Mouse (Mus musculus) limb, embryonic 15.5 days (tissue): ENCODE measurements at regions not wholly inside any gene's neighbourhood (a gene's known extent, or its start where the extent isn't known, plus 50 kb on each side); places are given as distances from the start of the nearest gene placed in this dataset.

Source experiments
- ATAC-seq: fragments of 200-750 bp; cut with Nextera tagmentation; 2 replicates; pipeline ENCODE4 v1.8.0; 2017; ENCODE audit warnings: low read depth, moderate TSS enrichment; ENCODE audit not compliant: insufficient number of reproducible peaks, low FRiP score, low TSS enrichment
- H3K27ac ChIP-seq: fragments of 300-500 bp; sonication (generic); 2 replicates; pipeline ENCODE4 v1.5.1; 2015; ENCODE audit warnings: moderate library complexity, mild to moderate bottlenecking, inconsistent platforms
- H3K27me3 ChIP-seq: fragments of 300-500 bp; sonication (generic); 2 replicates; pipeline ENCODE4 v1.6.1; 2015; ENCODE audit warnings: inconsistent platforms
- H3K36me3 ChIP-seq: fragments of 300-500 bp; sonication (generic); 2 replicates; pipeline ENCODE4 v1.6.1; 2015; ENCODE audit warnings: inconsistent platforms
- H3K4me1 ChIP-seq: fragments of 300-500 bp; sonication (generic); 2 replicates; pipeline ENCODE4 v1.6.1; 2015; ENCODE audit warnings: inconsistent platforms
- H3K4me2 ChIP-seq: fragments of 300-500 bp; sonication (generic); 2 replicates; pipeline ENCODE4 v1.6.1; 2015; ENCODE audit warnings: mild to moderate bottlenecking, inconsistent platforms
- H3K4me3 ChIP-seq: fragments of 300-500 bp; sonication (generic); 2 replicates; pipeline ENCODE4 v1.5.1; 2015; ENCODE audit warnings: mild to moderate bottlenecking, inconsistent platforms
- H3K9ac ChIP-seq: fragments of 300-500 bp; sonication (generic); 2 replicates; pipeline ENCODE4 v1.6.1; 2015; ENCODE audit warnings: inconsistent platforms
- H3K9me3 ChIP-seq: fragments of 300-500 bp; sonication (generic); 2 replicates; pipeline ENCODE4 v1.6.1; 2016; ENCODE audit warnings: inconsistent platforms
- WGBS: fragments of 180-500 bp; shearing (Covaris S2); methylation state at CpG from one replicate; pipeline ENCODE4 v1.1.7; 2015; 5-methylcytosine and 5-hydroxymethylcytosine counted together

GRCm38 (mm10) chr2:93135324-93135723 lies 52.0 kb upstream of the Trp53i11 start:
- no peak overlapping the region for H3K9ac ChIP-seq
- H3K27me3 ChIP-seq = no peaks in the 10 kb centered on the region
- no peak overlapping the region for H3K4me2 ChIP-seq
- H3K4me1 ChIP-seq = peaks cover 8% of the 10 kb centered on the region; the same call in 1 of the 2 replicates
- no peak overlapping the region for H3K27ac ChIP-seq
- H3K9me3 ChIP-seq = no peaks in the 10 kb centered on the region
- no peak overlapping the region for H3K4me3 ChIP-seq
- WGBS = 51% methylated on average over 7 of the region's 7 CpGs
- H3K36me3 ChIP-seq = no peaks in the 10 kb centered on the region
- no peak for ATAC-seq

GRCm38 (mm10) chr2:93133301-93133971 lies 53.9 kb upstream of the Trp53i11 start:
- Histone ChIP-seq H3K36me3 (no peaks in the 10 kb centered on the region), H3K4me3 (no peak overlapping the region), H3K4me1 (peaks cover 8% of the 10 kb centered on the region; the same call in 1 of the 2 replicates), H3K9me3 (no peaks in the 10 kb centered on the region), H3K27me3 (no peaks in the 10 kb centered on the region), H3K9ac (no peak overlapping the region), H3K4me2 (no peak overlapping the region), H3K27ac (no peak overlapping the region)
- ATAC-seq = no peak
- 72% methylated on average over 10 of the region's 10 CpGs for WGBS

- no peaks in the 10 kb centered on the region for H3K9me3 ChIP-seq
- H3K4me1 ChIP-seq = peaks cover 8% of the 10 kb centered on the region; the same call in 1 of the 2 replicates
- no peaks in the 10 kb centered on the region for H3K36me3 ChIP-seq
- no peak overlapping the region for H3K4me2 ChIP-seq
- no peak overlapping the region for H3K4me3 ChIP-seq
- H3K9ac ChIP-seq = no peak overlapping the region
- no peaks in the 10 kb centered on the region for H3K27me3 ChIP-seq
- no peak overlapping the region for H3K27ac ChIP-seq
- no peak for ATAC-seq
- 26% methylated on average over 9 of the region's 9 CpGs for WGBS
These were observed 55.3 kb upstream of the Trp53i11 start for GRCm38 (mm10) chr2:93131825-93132623.

- H3K36me3 ChIP-seq = no peaks in the 10 kb centered on the region
- no peak overlapping the region for H3K9ac ChIP-seq
- 78% methylated on average over 9 of the region's 9 CpGs for WGBS
These were observed 56.1 kb upstream of the Trp53i11 start for GRCm38 (mm10) chr2:93131236-93131635.

GRCm38 (mm10) chr2:93129176-93129575 lies 58.2 kb upstream of the Trp53i11 start:
- peaks cover 12% of the 10 kb centered on the region for H3K4me1 ChIP-seq
- H3K9ac ChIP-seq = no peak overlapping the region
- no peaks in the 10 kb centered on the region for H3K36me3 ChIP-seq
- H3K27me3 ChIP-seq = no peaks in the 10 kb centered on the region
- H3K9me3 ChIP-seq = no peaks in the 10 kb centered on the region
- no peak overlapping the region for H3K4me3 ChIP-seq
- H3K4me2 ChIP-seq = no peak overlapping the region
- no peak overlapping the region for H3K27ac ChIP-seq
- WGBS = 66% methylated on average over 4 of the region's 4 CpGs
- no peak for ATAC-seq

More at GRCm38 (mm10) chr2:93131236-93131635, 56.1 kb upstream of the Trp53i11 start:
- H3K9me3 ChIP-seq = no peaks in the 10 kb centered on the region
- ATAC-seq = no peak
- H3K27me3 ChIP-seq = no peaks in the 10 kb centered on the region
- no peak overlapping the region for H3K4me3 ChIP-seq
- H3K4me1 ChIP-seq = peaks cover 12% of the 10 kb centered on the region
- no peak overlapping the region for H3K4me2 ChIP-seq
- H3K27ac ChIP-seq = no peak overlapping the region

GRCm38 (mm10) chr2:93126595-93127165 lies 60.7 kb upstream of the Trp53i11 start:
- H3K4me3 ChIP-seq = no peak overlapping the region
- H3K27me3 ChIP-seq = no peaks in the 10 kb centered on the region
- no peaks in the 10 kb centered on the region for H3K9me3 ChIP-seq
- ATAC-seq = 0 out of 2 replicates have a peak, but pooled peaks have one; percentile 51
- H3K4me1 ChIP-seq = peaks cover 10% of the 10 kb centered on the region
- 45% methylated on average over 7 of the region's 7 CpGs for WGBS
- no peak overlapping the region for H3K27ac ChIP-seq
- no peak overlapping the region for H3K9ac ChIP-seq
- H3K4me2 ChIP-seq = no peak overlapping the region
- H3K36me3 ChIP-seq = no peaks in the 10 kb centered on the region

- WGBS = 44% methylated on average over 7 of the region's 7 CpGs
- Histone ChIP-seq H3K4me1 (peaks cover 10% of the 10 kb centered on the region), H3K9me3 (no peaks in the 10 kb centered on the region), H3K4me3 (no peak overlapping the region), H3K27me3 (no peaks in the 10 kb centered on the region), H3K4me2 (no peak overlapping the region), H3K27ac (no peak overlapping the region), H3K36me3 (no peaks in the 10 kb centered on the region), H3K9ac (no peak overlapping the region)
- no peak for ATAC-seq
These were observed 61.2 kb upstream of the Trp53i11 start for GRCm38 (mm10) chr2:93126112-93126511.

GRCm38 (mm10) chr2:93124866-93125467 lies 62.4 kb upstream of the Trp53i11 start:
- H3K9me3 ChIP-seq = no peaks in the 10 kb centered on the region
- H3K27me3 ChIP-seq = no peaks in the 10 kb centered on the region
- H3K36me3 ChIP-seq = no peaks in the 10 kb centered on the region
- WGBS = 83% methylated on average over 7 of the region's 7 CpGs
- H3K4me3 ChIP-seq = no peak overlapping the region
- H3K4me2 ChIP-seq = no peak overlapping the region
- peaks cover 10% of the 10 kb centered on the region for H3K4me1 ChIP-seq
- H3K27ac ChIP-seq = no peak overlapping the region
- H3K9ac ChIP-seq = no peak overlapping the region
- ATAC-seq = no peak

- no peaks in the 10 kb centered on the region for H3K9me3 ChIP-seq
- WGBS = 75% methylated on average over 11 of the region's 11 CpGs
- no peak overlapping the region for H3K4me2 ChIP-seq
- H3K27me3 ChIP-seq = no peaks in the 10 kb centered on the region
- no peaks in the 10 kb centered on the region for H3K36me3 ChIP-seq
- H3K4me3 ChIP-seq = no peak overlapping the region
- H3K4me1 ChIP-seq = peaks cover 10% of the 10 kb centered on the region
- no peak overlapping the region for H3K9ac ChIP-seq
- H3K27ac ChIP-seq = no peak overlapping the region
- ATAC-seq = no peak
These were observed 63.5 kb upstream of the Trp53i11 start for GRCm38 (mm10) chr2:93123829-93124228.

GRCm38 (mm10) chr2:93120386-93120785 lies 67.0 kb upstream of the Trp53i11 start:
- no peak overlapping the region for H3K4me2 ChIP-seq
- no peaks in the 10 kb centered on the region for H3K27me3 ChIP-seq
- no peak for ATAC-seq
- no peaks in the 10 kb centered on the region for H3K9me3 ChIP-seq
- H3K9ac ChIP-seq = no peak overlapping the region
- no peak overlapping the region for H3K4me3 ChIP-seq
- H3K36me3 ChIP-seq = no peaks in the 10 kb centered on the region
- 0 out of 2 replicates have a peak, but pooled peaks cover 6% of the 10 kb centered on the region for H3K4me1 ChIP-seq
- H3K27ac ChIP-seq = no peak overlapping the region
- 83% methylated on average over 13 of the region's 13 CpGs for WGBS

- Histone ChIP-seq H3K9me3 (no peaks in the 10 kb centered on the region), H3K9ac (no peak overlapping the region), H3K36me3 (no peaks in the 10 kb centered on the region), H3K4me2 (no peak overlapping the region), H3K27me3 (no peaks in the 10 kb centered on the region), H3K4me3 (no peak overlapping the region), H3K27ac (no peak overlapping the region), H3K4me1 (0 out of 2 replicates have a peak, but pooled peaks cover 9% of the 10 kb centered on the region)
- ATAC-seq = no peak
- 69% methylated on average over 8 of the region's 8 CpGs for WGBS
These were observed 68.3 kb upstream of the Trp53i11 start for GRCm38 (mm10) chr2:93119001-93119400.
